Mouse (Mus musculus): ENCODE results near the gene Phkg2.
"Not testable (repeated sequence)": the region's sequence is repeated elsewhere in the genome, so short reads cannot be mapped to it uniquely, and the experiment has no call there.

Gene Phkg2

GRCm38 (mm10) chr7:127604256-127604655 lies 31.1 kb downstream of the Phkg2 start:
- no peak for DNase-seq

- no peak for DNase-seq
These were observed 34.0 kb downstream of the Phkg2 start for GRCm38 (mm10) chr7:127607150-127607549.

- DNase-seq, result no peak
These were observed 37.9 kb downstream of the Phkg2 start for GRCm38 (mm10) chr7:127611011-127611410.

- DNase-seq, result no peak
These were observed 38.4 kb downstream of the Phkg2 start for GRCm38 (mm10) chr7:127611561-127611960.

- DNase-seq, result no peak
These were observed 40.4 kb downstream of the Phkg2 start for GRCm38 (mm10) chr7:127613501-127613900.

- DNase-seq, result no peak
These were observed 41.0 kb downstream of the Phkg2 start for GRCm38 (mm10) chr7:127614091-127614490.

- DNase-seq, result peak; percentile 72 to 84
These were observed 41.4 kb downstream of the Phkg2 start for GRCm38 (mm10) chr7:127614511-127614890.

GRCm38 (mm10) chr7:127614891-127615843 lies 42.0 kb downstream of the Phkg2 start, which contains the start of gene Zfp629:
Zfp629 (minus strand) TSS chr7:127615797.
- peak; percentile 79 to 90 for DNase-seq

GRCm38 (mm10) chr7:127616336-127616735 lies 43.2 kb downstream of the Phkg2 start:
- DNase-seq, result no peak

GRCm38 (mm10) chr7:127616881-127617280 lies 43.7 kb downstream of the Phkg2 start:
- DNase-seq, result no peak

GRCm38 (mm10) chr7:127617962-127618361 lies 44.8 kb downstream of the Phkg2 start:
- DNase-seq, result no peak

GRCm38 (mm10) chr7:127618402-127618801 lies 45.3 kb downstream of the Phkg2 start:
- not testable (repeated sequence) for DNase-seq

- no peak for DNase-seq
These were observed 52.9 kb downstream of the Phkg2 start for GRCm38 (mm10) chr7:127626039-127626438.

- DNase-seq, result no peak
These were observed 53.3 kb downstream of the Phkg2 start for GRCm38 (mm10) chr7:127626471-127626870.

- no peak for DNase-seq
These were observed 55.5 kb downstream of the Phkg2 start for GRCm38 (mm10) chr7:127628646-127629045.

GRCm38 (mm10) chr7:127631416-127631815 lies 58.3 kb downstream of the Phkg2 start:
- no peak for DNase-seq
